Mouse (Mus musculus): Measurements from ENCODE around the gene Ccnb1ip1.

GRCm38 (mm10) chr14:50799502-50800259 lies 7.9 kb downstream of the Ccnb1ip1 start:
- TF ChIP-seq ZKSCAN1 (IDR thresholded peaks at IDR 0.05; ENCODE audit: borderline replicate concordance, low read depth, low read length) (no peak), CTCF (conservative IDR thresholded peaks at IDR 0.05 in 1 of 2, IDR thresholded peaks at IDR 0.05 in 1 of 2; ENCODE audit: low read depth in 2 of 2, low read length in 2 of 2) (peak; percentile 28 to 84; a peak in 3 of 4 replicates), EP300 (IDR thresholded peaks at IDR 0.05; ENCODE audit: low read length) (no peak), BHLHE40 (IDR thresholded peaks at IDR 0.05; ENCODE audit: low read depth, low read length) (no peak), POLR2A (IDR thresholded peaks at IDR 0.05; ENCODE audit: low read depth, low read length) (no peak), MAX (IDR thresholded peaks at IDR 0.05; ENCODE audit: low read length) (no peak), ZC3H11A (IDR thresholded peaks at IDR 0.05; ENCODE audit: low read depth, low read length) (peak; percentile 24; the same call in 1 of the 2 replicates), NRF1 (IDR thresholded peaks at IDR 0.05; ENCODE audit: low read depth, low read length) (no peak), JUND (conservative IDR thresholded peaks at IDR 0.05; ENCODE audit: low read depth, low read length) (no peak)
